Mouse (Mus musculus): ENCODE data around the gene Tm9sf4.

DNA sequence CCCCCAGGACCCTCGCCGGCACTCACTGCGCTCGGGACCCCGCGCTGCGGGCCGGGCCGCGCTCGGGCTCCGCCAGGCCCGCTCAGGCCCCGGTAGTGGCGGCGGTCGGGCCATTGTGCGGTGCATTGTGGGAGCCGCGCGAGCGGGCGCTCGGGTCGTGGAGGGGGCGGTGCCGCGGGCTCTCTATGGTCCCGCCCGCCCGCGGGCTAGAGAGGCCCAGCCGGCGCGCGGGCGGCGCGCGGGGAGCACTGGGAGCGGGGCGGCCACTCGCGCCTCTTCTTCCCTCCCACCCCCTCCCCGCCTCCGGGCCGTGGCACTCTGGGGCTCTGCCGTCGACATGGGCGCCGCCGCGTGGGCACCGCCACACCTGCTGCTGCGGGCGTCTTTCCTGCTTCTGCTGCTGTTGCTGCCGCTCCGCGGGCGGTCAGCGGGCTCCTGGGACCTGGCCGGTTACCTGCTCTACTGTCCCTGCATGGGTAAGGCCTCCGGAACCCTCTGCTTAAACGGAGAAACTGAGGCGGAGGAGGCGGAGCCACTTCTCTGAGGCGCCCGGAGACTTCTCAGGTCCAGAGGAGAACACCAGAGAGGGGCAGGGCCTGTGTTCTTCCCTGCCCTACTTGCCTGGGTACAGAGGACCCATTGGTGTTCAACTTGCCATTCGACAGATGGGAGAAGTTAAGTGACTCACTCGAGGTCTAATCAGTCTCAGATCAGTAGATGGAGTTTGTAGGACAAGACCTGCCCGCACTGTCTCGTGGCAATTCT is 80.3 kb downstream of the Tm9sf4 start, which contains the start of the genes Plagl2 and Pofut1:
- TF ChIP-seq CTCF (IDR thresholded peaks at IDR 0.05; ENCODE audit: low read depth, low read length), result no peak
- TF ChIP-seq TAL1 (conservative IDR thresholded peaks at IDR 0.05; ENCODE audit: low read depth, low read length), result no peak
- TF ChIP-seq POLR2AphosphoS5 (IDR thresholded peaks at IDR 0.05; ENCODE audit: insufficient replicate concordance, low read depth, low read length), result no peak
- no peak for TF ChIP-seq GATA1 (IDR thresholded peaks at IDR 0.05; ENCODE audit: borderline replicate concordance, low read length)

Measured in G1E (cell line).